Mouse (Mus musculus): Measurements from ENCODE around the gene Wwc2.

Wwc2 gene

DNA sequence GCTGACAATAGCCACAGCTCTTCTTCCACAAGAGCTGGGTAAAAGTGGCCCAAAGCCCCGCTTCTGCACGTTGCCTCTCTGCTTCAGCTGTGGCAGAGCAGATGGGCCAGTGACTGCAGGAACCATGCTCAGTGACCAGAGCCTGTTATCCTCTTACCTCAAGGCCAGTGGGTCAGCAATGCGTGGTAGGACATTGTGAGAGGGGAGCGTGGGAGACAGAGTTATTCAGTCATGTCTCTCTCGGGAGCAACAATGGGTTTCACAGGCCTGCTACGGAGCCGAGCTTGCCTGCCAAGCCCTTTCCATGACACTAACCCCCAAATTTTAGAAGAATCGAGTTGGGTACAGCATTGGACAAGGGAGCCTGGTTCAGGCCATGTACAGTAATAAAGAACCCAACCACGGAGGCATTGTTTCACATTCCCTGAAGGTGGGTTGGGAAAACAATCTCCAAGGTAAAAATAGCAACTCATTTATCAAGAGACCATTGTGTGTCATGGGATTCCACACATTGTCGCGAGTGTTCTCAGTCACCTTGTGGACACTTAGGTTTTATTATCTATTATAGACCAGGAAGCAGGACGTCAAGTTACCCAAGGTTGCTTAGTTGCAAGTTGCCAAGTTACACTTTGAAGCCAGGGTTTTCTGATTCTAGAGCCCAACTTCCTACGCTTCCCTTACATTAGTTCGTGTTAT is 180.6 kb downstream of the Wwc2 start:
- DNase-seq (ENCODE audit: extremely low read depth, insufficient read length, low spot score): no peak

GRCm38 (mm10) chr8:47804262-47804661 is 186.5 kb downstream of the Wwc2 start:
- DNase-seq (ENCODE audit: extremely low read depth, insufficient read length, low spot score): no peak

GRCm38 (mm10) chr8:47802349-47802748 is 188.4 kb downstream of the Wwc2 start:
- no peak for DNase-seq (ENCODE audit: extremely low read depth, insufficient read length, low spot score)

- no peak for DNase-seq (ENCODE audit: extremely low read depth, insufficient read length, low spot score)
Observed at GRCm38 (mm10) chr8:47799438-47799837, 191.3 kb downstream of the Wwc2 start.

- no peak for DNase-seq (ENCODE audit: extremely low read depth, insufficient read length, low spot score)
Observed at GRCm38 (mm10) chr8:47791986-47792385, 198.7 kb downstream of the Wwc2 start.

GRCm38 (mm10) chr8:47787705-47788104 is 203.0 kb downstream of the Wwc2 start:
- DNase-seq (ENCODE audit: extremely low read depth, insufficient read length, low spot score): no peak

DNA sequence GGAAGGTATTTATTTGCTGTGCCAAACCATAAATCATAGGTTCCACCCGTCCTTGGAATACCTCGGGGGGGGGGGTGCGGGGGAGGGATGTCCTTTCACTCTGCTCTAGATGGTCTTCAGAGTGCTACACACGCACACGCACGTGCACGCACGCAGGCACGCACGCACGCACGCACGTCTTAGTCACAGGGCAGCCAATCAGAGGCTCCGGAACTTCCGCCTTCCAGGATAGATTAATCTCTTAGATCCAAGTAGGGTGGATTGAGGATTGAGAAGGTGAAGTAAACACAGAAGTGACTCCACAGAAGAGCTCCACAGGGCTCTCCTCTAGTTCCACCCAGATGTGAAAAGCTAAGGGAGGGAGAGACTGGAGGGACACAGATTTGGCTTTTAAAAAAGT is 204.4 kb downstream of the Wwc2 start:
- no peak for DNase-seq (ENCODE audit: extremely low read depth, insufficient read length, low spot score)

GRCm38 (mm10) chr8:47784436-47784835 is 206.3 kb downstream of the Wwc2 start:
- DNase-seq (ENCODE audit: extremely low read depth, insufficient read length, low spot score): no peak

DNA sequence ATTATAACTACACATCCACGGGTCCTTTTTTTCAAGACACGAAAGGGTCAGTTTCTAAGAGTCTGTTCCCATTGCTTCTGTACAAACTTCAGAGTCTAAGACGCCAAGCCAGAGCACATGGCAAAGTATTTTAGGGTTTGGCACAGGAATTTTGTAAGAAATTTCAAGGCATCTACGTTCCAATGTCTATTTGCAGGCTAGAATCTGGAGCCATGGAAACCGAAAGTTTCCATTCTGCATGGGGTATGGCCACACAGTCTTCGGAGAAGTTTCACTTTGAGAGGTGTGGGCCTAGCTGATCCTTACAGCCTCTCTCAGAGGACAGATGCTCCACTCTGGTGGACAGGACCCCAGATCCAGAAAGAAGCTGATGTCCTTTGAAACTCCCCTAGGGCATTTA is 206.8 kb downstream of the Wwc2 start:
- DNase-seq (ENCODE audit: extremely low read depth, insufficient read length, low spot score): no peak

DNA sequence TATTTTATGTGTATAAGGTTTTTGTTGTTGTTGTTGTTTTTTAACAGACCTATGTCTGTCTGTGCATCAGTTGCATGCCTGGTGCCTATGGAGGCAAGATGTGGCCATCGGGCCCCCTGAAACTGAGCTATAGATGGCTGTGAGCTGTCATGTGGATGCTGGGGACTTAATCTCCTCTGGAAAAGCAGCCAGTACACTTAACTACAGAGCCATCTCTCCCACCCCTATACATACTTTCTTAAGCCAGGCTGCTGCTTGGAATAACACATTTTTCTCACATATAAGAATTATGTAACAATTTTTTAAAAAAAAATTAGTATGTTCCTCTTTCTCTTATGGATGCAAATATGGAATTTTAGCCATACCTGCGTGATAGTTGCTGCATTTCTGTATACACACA is 207.2 kb downstream of the Wwc2 start:
- DNase-seq (ENCODE audit: extremely low read depth, insufficient read length, low spot score): no peak

- no peak for DNase-seq (ENCODE audit: extremely low read depth, insufficient read length, low spot score)
Observed at GRCm38 (mm10) chr8:47781881-47782280, 208.8 kb downstream of the Wwc2 start.

DNA sequence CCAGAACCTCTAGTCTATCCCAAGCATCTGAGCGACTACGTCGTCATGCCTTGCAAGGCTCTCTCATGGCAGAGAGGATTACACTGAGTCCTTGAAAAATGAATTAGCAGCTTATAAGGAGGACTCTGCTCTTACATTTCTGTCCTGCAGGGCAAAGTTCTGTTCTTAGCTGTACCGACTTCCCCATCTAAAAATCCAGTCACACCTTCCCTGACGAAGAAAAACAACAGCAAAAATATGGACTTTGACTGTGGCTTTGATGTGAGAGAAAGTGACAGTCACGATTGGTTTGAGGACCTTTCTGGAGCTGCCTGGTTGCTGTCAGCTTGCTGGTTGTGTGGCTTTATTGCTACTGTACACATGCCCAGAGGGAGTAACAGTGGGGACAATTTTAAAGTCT is 211.1 kb downstream of the Wwc2 start:
- DNase-seq (ENCODE audit: extremely low read depth, insufficient read length, low spot score): no peak

GRCm38 (mm10) chr8:47777415-47777814 is 213.3 kb downstream of the Wwc2 start:
- DNase-seq (ENCODE audit: extremely low read depth, insufficient read length, low spot score): no peak

Data from 3134 (cell line).